8 mouse cellular contexts compared by ENCODE assay signal in genomic region chr19:5106731-5107191, GRCm38 (mm10). TPM values are rescaled to one million over a fixed set of nuclear protein-coding genes. Genes with fewer than 3 reads are reported as not detected.
A peak's percentile ranks its signal among the peaks of the same experiment; 100 is the strongest.
DNase-seq lines count a peak whose midpoint lies in the region; ATAC-seq lines count a peak whose summit lies in the region.

Gene Rab1b, minus strand, starts transcription at chr19:5107072.

- H3K9ac ChIP-seq in hindbrain, embryonic 11.5 days (ENCODE audit: low read depth, low read length): peak within 1 kb of the TSS; percentile 90

- peak within 1 kb of the TSS; percentile 55 for H3K4me2 ChIP-seq in hindbrain, embryonic 11.5 days (replicated peaks; ENCODE audit: low read depth, low read length)

- peak; percentile 92 for ATAC-seq in hindbrain, embryonic 11.5 days (ENCODE audit: low FRiP score)

- peak; percentile 99 for DNase-seq in Muller cell, postnatal 12 days (ENCODE audit: inconsistent ontology term)
- DNase-seq in cerebellum, adult 9-11 months: peak; percentile 99
- DNase-seq in frontal cortex, adult 2 months (ENCODE audit: extremely low spot score in 1 of 2, low spot score in 1 of 2): peak; percentile 97 to 99
- peak; percentile 100 for DNase-seq in hindbrain, embryonic 11.5 days (ENCODE audit: low spot score)
- peak; percentile 98 to 99 for DNase-seq in layer of hippocampus, postnatal 10 days (ENCODE audit: low spot score in 2 of 2)
- DNase-seq in lung, postnatal 10 days: peak; percentile 99
- DNase-seq in ovary, postnatal 36 days (ENCODE audit: low spot score): peak; percentile 98
- DNase-seq in thymus, postnatal 25 days: peak; percentile 98

- no peaks in the 10 kb centered on the region for H3K9me3 ChIP-seq in hindbrain, embryonic 11.5 days (ENCODE audit: control insufficient read depth, low read length)

- whole genome bisulfite sequencing in hindbrain, embryonic 11.5 days: under 1% methylated on average over 46 of the region's 46 CpGs

- H3K27me3 ChIP-seq in hindbrain, embryonic 11.5 days (ENCODE audit: control insufficient read depth, insufficient read depth, low read length): no peaks in the 10 kb centered on the region

- H3K4me3 ChIP-seq in hindbrain, embryonic 11.5 days (ENCODE audit: low read depth, low read length): peak within 1 kb of the TSS; percentile 68

- peaks cover 7% of the 10 kb centered on the region for H3K36me3 ChIP-seq in hindbrain, embryonic 11.5 days (ENCODE audit: control insufficient read depth, insufficient read depth, low read length)

- H3K27ac ChIP-seq in hindbrain, embryonic 11.5 days (ENCODE audit: low read depth, low read length): peak within 1 kb of the TSS; percentile 90

- peaks cover 6% of the 10 kb centered on the region for H3K4me1 ChIP-seq in hindbrain, embryonic 11.5 days (replicated peaks; ENCODE audit: control insufficient read depth, insufficient read depth, low read length)

RNA-seq across cellular contexts. Expression of gene Rab1b, which starts in this region (rescaled TPM):
- polyA plus RNA-seq in frontal cortex, adult 2 months (2012; rRNA removed): 190 and 208 TPM in 2 replicates
- polyA plus RNA-seq in hindbrain, embryonic 11.5 days (2014; fragmentation: Nextera tagmentation; extraction: Ambion mirVana): 217 and 230 TPM in 2 replicates
- 100 to 1,000 TPM; 163 to 166 TPM for total RNA-seq in layer of hippocampus, postnatal 10 days (2021)

Comparison
In these comparisons a context has a peak if more than half of its experiments do, and no peak if none do; other contexts are left out.
1. Peak in every context shown above with its lines: DNase-seq, ATAC-seq, H3K4me3 ChIP-seq and H3K27ac ChIP-seq.